Mouse (Mus musculus) MEL (cell line): Measurements from ENCODE around the gene Cmtr2. TPM values are rescaled to one million over a fixed set of nuclear protein-coding genes. Genes with fewer than 3 reads are reported as not detected.

Experiments used
- DNase-seq: peaks from one replicate; pipeline ENCODE4 v3.0.0; 2011; ENCODE audit warnings: low read depth, low spot score
- H3K27ac ChIP-seq: 2 replicates; pipeline ENCODE4 v1.5.1; 2012; ENCODE audit warnings: low read depth, mild to moderate bottlenecking, control low read depth, low read length, moderate library complexity; ENCODE audit not compliant: control insufficient read depth
- H3K27me3 ChIP-seq, 2 experiments: fragments of 150-350 bp in 1 of 2; sonication (generic) in 1 of 2; 2 replicates each; pipeline ENCODE4 v1.6.1; 2012; ENCODE audit warnings: low read length in 2 of 2, mild to moderate bottlenecking in 2 of 2, improper control_type of control experiment in 1 of 2, moderate library complexity in 1 of 2; ENCODE audit not compliant: insufficient read depth in 2 of 2, control insufficient read depth in 1 of 2
- H3K36me3 ChIP-seq, 2 experiments: 2 replicates each; pipeline ENCODE4 v1.6.1; 2012 to 2014; ENCODE audit warnings: low read length in 2 of 2, improper control_type of control experiment in 1 of 2, inconsistent platforms in 1 of 2, mild to moderate bottlenecking in 1 of 2; ENCODE audit not compliant: insufficient read depth in 2 of 2, control insufficient read depth in 1 of 2
- H3K4me1 ChIP-seq, 2 experiments: fragments of 150-350 bp in 1 of 2; sonication (generic) in 1 of 2; 2 replicates each; pipeline ENCODE4 v1.6.1; 2012; ENCODE audit warnings: low read length in 2 of 2, improper control_type of control experiment in 1 of 2, mild to moderate bottlenecking in 1 of 2; ENCODE audit not compliant: insufficient read depth in 2 of 2, control insufficient read depth in 1 of 2
- H3K4me3 ChIP-seq, 2 experiments: fragments of 150-350 bp in 1 of 2; sonication (generic) in 1 of 2; 2 replicates each; pipeline ENCODE4 v1.5.1; 2012; ENCODE audit warnings: low read depth in 2 of 2, low read length in 2 of 2, mild to moderate bottlenecking in 2 of 2, moderate library complexity in 2 of 2, control low read depth in 1 of 2, improper control_type of control experiment in 1 of 2; ENCODE audit not compliant: control insufficient read depth in 1 of 2, insufficient read depth in 1 of 2
- H3K79me2 ChIP-seq: 2 replicates; pipeline ENCODE4 v1.6.1; 2012; ENCODE audit warnings: mild to moderate bottlenecking, low read length, moderate library complexity; ENCODE audit not compliant: control insufficient read depth, poor library complexity, insufficient read depth
- H3K9ac ChIP-seq: 2 replicates; pipeline ENCODE4 v1.6.1; 2012; ENCODE audit warnings: low read depth, mild to moderate bottlenecking, control low read depth, low read length, moderate library complexity; ENCODE audit not compliant: control insufficient read depth, poor library complexity, severe bottlenecking
- H3K9me3 ChIP-seq: fragments of 150-350 bp; sonication (generic); replicated peaks from 2 replicates; pipeline ENCODE4 v1.6.1; 2012; ENCODE audit warnings: mild to moderate bottlenecking, low read length, improper control_type of control experiment, moderate library complexity; ENCODE audit not compliant: insufficient read depth
- CTCF ChIP-seq, 3 experiments: IDR thresholded peaks in 2 of 3; conservative IDR thresholded peaks in 1 of 3; 2 replicates each; pipeline ENCODE4 v1.5.1; 2011 to 2012; ENCODE audit warnings: low read length in 3 of 3, low read depth in 2 of 3, mild to moderate bottlenecking in 2 of 3, improper control_type of control experiment in 1 of 3, inconsistent platforms in 1 of 3, mixed read lengths in 1 of 3, moderate library complexity in 1 of 3; ENCODE audit not compliant: control insufficient read depth in 1 of 3, insufficient read depth in 1 of 3, poor library complexity in 1 of 3, severe bottlenecking in 1 of 3
- ELF1 ChIP-seq: IDR thresholded peaks from 2 replicates; pipeline ENCODE4 v1.6.1; 2014; ENCODE audit warnings: low read depth, mild to moderate bottlenecking, inconsistent platforms, low read length, improper control_type of control experiment, moderate library complexity
- EP300 ChIP-seq, 2 experiments: IDR thresholded peaks; 2 replicates each; pipeline ENCODE4 v1.6.1; 2011; ENCODE audit warnings: improper control_type of control experiment in 2 of 2, low read length in 2 of 2, low read depth in 1 of 2, mild to moderate bottlenecking in 1 of 2
- ETS1 ChIP-seq: IDR thresholded peaks from 2 replicates; pipeline ENCODE4 v1.6.1; 2012; ENCODE audit warnings: low read depth, mild to moderate bottlenecking, inconsistent platforms, low read length, improper control_type of control experiment, moderate library complexity
- GATA1 ChIP-seq: IDR thresholded peaks from 2 replicates; pipeline ENCODE4 v1.6.1; 2011; ENCODE audit warnings: low read depth, low read length, improper control_type of control experiment
- JUND ChIP-seq: IDR thresholded peaks from 2 replicates; pipeline ENCODE4 v1.6.1; 2011; ENCODE audit warnings: low read depth, mild to moderate bottlenecking, improper control_type of control experiment, low read length
- KAT2A ChIP-seq: conservative IDR thresholded peaks from 2 replicates; pipeline ENCODE4 v1.6.1; 2012; ENCODE audit warnings: low read depth, low read length, improper control_type of control experiment, inconsistent platforms
- MAX ChIP-seq: IDR thresholded peaks from 2 replicates; pipeline ENCODE4 v1.6.1; 2011; ENCODE audit warnings: low read length, improper control_type of control experiment
- MAZ ChIP-seq: IDR thresholded peaks from 2 replicates; pipeline ENCODE4 v1.6.1; 2012; ENCODE audit warnings: low read depth, mild to moderate bottlenecking, inconsistent platforms, low read length, improper control_type of control experiment
- MEF2A ChIP-seq: IDR thresholded peaks from 2 replicates; pipeline ENCODE4 v1.6.1; 2014; ENCODE audit warnings: low read depth, mild to moderate bottlenecking, inconsistent platforms, low read length, improper control_type of control experiment; ENCODE audit not compliant: poor library complexity, insufficient replicate concordance, severe bottlenecking; ENCODE audit errors: extremely low read depth
- MXI1 ChIP-seq: IDR thresholded peaks from 2 replicates; pipeline ENCODE4 v1.6.1; 2011; ENCODE audit warnings: mild to moderate bottlenecking, low read depth, low read length, improper control_type of control experiment
- MYC ChIP-seq: IDR thresholded peaks from 2 replicates; pipeline ENCODE4 v1.6.1; 2011; ENCODE audit warnings: low read depth, mild to moderate bottlenecking, low read length, improper control_type of control experiment, moderate library complexity
- NELFE ChIP-seq: IDR thresholded peaks from 2 replicates; pipeline ENCODE4 v1.6.1; 2011; ENCODE audit warnings: low read depth, low read length, improper control_type of control experiment
- POLR2A ChIP-seq, 2 experiments: IDR thresholded peaks; 2 replicates each; pipeline ENCODE4 v1.6.1; 2011 to 2012; ENCODE audit warnings: low read length in 2 of 2, mild to moderate bottlenecking in 2 of 2, control low read depth in 1 of 2, improper control_type of control experiment in 1 of 2, low read depth in 1 of 2, moderate library complexity in 1 of 2; ENCODE audit not compliant: control insufficient read depth in 1 of 2, insufficient read depth in 1 of 2, poor library complexity in 1 of 2
- POLR2AphosphoS2 ChIP-seq: IDR thresholded peaks from 2 replicates; pipeline ENCODE4 v1.6.1; 2011; ENCODE audit warnings: low read length, improper control_type of control experiment
- POLR2AphosphoS5 ChIP-seq: IDR thresholded peaks from 2 replicates; pipeline ENCODE4 v1.6.1; 2012; ENCODE audit warnings: low read depth, borderline replicate concordance, mild to moderate bottlenecking, inconsistent platforms, low read length, moderate library complexity, mixed read lengths
- RAD21 ChIP-seq: IDR thresholded peaks from 2 replicates; pipeline ENCODE4 v1.6.1; 2011; ENCODE audit warnings: mild to moderate bottlenecking, low read depth, low read length, improper control_type of control experiment
- SIN3A ChIP-seq: IDR thresholded peaks from 2 replicates; pipeline ENCODE4 v1.6.1; 2012; ENCODE audit warnings: low read length, improper control_type of control experiment, inconsistent platforms
- SMC3 ChIP-seq: IDR thresholded peaks from 2 replicates; pipeline ENCODE4 v1.6.1; 2011; ENCODE audit warnings: low read depth, low read length, improper control_type of control experiment
- TAL1 ChIP-seq: IDR thresholded peaks from 2 replicates; pipeline ENCODE4 v1.6.1; 2012; ENCODE audit warnings: mild to moderate bottlenecking, inconsistent platforms, low read length, moderate library complexity, mixed read lengths
- TCF12 ChIP-seq: IDR thresholded peaks from 2 replicates; pipeline ENCODE4 v1.6.1; 2014; ENCODE audit warnings: low read depth, mild to moderate bottlenecking, inconsistent platforms, low read length, improper control_type of control experiment, moderate library complexity
- UBTF ChIP-seq: IDR thresholded peaks from 2 replicates; pipeline ENCODE4 v1.6.1; 2012; ENCODE audit warnings: low read depth, mild to moderate bottlenecking, inconsistent platforms, low read length, improper control_type of control experiment, moderate library complexity, borderline replicate concordance; ENCODE audit not compliant: insufficient read depth
- ZC3H11A ChIP-seq: IDR thresholded peaks from 2 replicates; pipeline ENCODE4 v1.6.1; 2012; ENCODE audit warnings: low read depth, mild to moderate bottlenecking, inconsistent platforms, low read length, improper control_type of control experiment
- ZKSCAN1 ChIP-seq: IDR thresholded peaks from 2 replicates; pipeline ENCODE4 v1.6.1; 2012; ENCODE audit warnings: low read depth, mild to moderate bottlenecking, inconsistent platforms, low read length, improper control_type of control experiment, moderate library complexity
- polyA plus RNA-seq, 2 experiments: library from polyadenylated mRNA; stranded (reverse) in 1 of 2; unstranded in 1 of 2; fragments of >175 nt in 1 of 2; fragments of >200 nt in 1 of 2; gene quantifications; 2 replicates each; pipeline versions ENCODE4 v1.2.1 to v1.2.4; 2012; ENCODE audit warnings: low replicate concordance in 2 of 2, low read depth in 1 of 2; ENCODE audit not compliant: insufficient read length in 2 of 2, insufficient read depth in 1 of 2, missing spikeins in 1 of 2
- total RNA-seq: library from RNA; depleted of rRNA; stranded (reverse); fragments of 300-350 nt; gene quantifications from 2 replicates; pipeline ENCODE4 v1.2.3, GENCODE M21; 2012

Gene Cmtr2
- total and polyA plus RNA-seq, 3 experiments: 11.6 to 23.5 TPM; not detected in 1

DNA sequence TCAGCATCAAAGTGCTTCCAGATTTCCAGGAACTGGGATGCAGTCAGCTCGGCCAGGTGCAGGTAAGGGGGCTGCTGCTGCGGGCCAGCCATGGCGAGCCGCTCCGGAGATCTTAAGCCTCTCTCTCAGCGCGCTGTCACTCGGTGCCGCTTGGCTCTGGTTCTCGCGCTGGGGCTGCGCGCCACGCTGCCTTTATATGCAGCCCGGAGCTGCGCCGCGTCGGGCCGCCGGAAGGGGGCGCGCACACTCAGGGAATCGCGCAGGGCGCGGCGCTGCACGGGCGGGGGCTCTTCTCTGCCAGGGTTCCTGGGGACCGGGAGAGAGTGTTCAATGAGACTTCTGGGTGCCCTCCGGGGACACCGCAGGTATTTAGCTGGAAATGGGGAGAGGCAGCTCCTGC, 47.4 kb upstream of the Cmtr2 start, which contains the start of gene Calb2:
TSS of gene Calb2 (minus strand) at position 165 of the 400 bp plus-strand sequence.
- no peaks in the 10 kb centered on the region for H3K79me2 ChIP-seq
- TF ChIP-seq UBTF (no peak), TAL1 (no peak), TCF12 (no peak), MAZ (no peak), ZC3H11A (no peak), GATA1 (no peak), EP300 (IDR thresholded peaks at IDR 0.05; ENCODE audit: low read depth in 1 of 2, low read length in 2 of 2) (no peak), ETS1 (no peak), MEF2A (no peak), MXI1 (no peak), CTCF (IDR thresholded peaks at IDR 0.05 in 2 of 3, conservative IDR thresholded peaks at IDR 0.05 in 1 of 3; ENCODE audit: control insufficient read depth in 1 of 3, insufficient read depth in 1 of 3, low read depth in 2 of 3, low read length in 3 of 3, poor library complexity in 1 of 3, severe bottlenecking in 1 of 3) (no peak), POLR2AphosphoS2 (no peak), POLR2AphosphoS5 (no peak), NELFE (no peak), POLR2A (IDR thresholded peaks at IDR 0.05; ENCODE audit: control insufficient read depth in 1 of 2, insufficient read depth in 1 of 2, low read depth in 1 of 2, low read length in 2 of 2, poor library complexity in 1 of 2) (no peak), SMC3 (no peak)
- H3K9ac ChIP-seq: no peak within 1 kb of the TSS
- H3K4me3 ChIP-seq: no peak within 1 kb of the TSS
- H3K27ac ChIP-seq: no peak within 1 kb of the TSS
- no peaks in the 10 kb centered on the region for H3K36me3 ChIP-seq
- no peak for DNase-seq
- no peaks in the 10 kb centered on the region for H3K27me3 ChIP-seq
- no peaks in the 10 kb centered on the region for H3K4me1 ChIP-seq
- H3K9me3 ChIP-seq: no peaks in the 10 kb centered on the region

DNA sequence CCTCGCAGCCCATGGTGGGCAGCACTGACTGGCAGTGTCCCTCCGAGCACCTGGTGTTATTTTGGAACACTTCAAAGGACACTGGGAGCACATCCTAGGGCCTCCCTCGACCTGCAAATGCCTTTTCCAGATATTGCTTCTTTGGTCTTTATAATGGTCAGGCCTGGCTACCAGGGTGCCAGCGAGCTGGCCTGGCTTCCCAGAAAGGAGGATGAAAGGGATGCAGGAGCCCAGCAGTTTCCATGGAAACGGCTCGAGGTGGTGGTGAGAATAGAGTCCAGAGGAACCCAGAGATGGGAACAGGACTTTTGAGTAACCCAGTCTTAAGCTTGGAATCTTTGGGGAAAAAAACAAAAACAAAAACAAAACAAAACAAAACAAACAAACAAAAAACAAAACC, 43.3 kb upstream of the Cmtr2 start:
- Histone ChIP-seq H3K4me3 (no peak overlapping the region), H3K27me3 (no peaks in the 10 kb centered on the region), H3K36me3 (no peaks in the 10 kb centered on the region), H3K9me3 (no peaks in the 10 kb centered on the region), H3K27ac (no peak overlapping the region), H3K4me1 (no peaks in the 10 kb centered on the region), H3K9ac (no peak overlapping the region), H3K79me2 (no peaks in the 10 kb centered on the region)
- no peak for TF ChIP-seq ETS1
- no peak for TF ChIP-seq GATA1
- TF ChIP-seq KAT2A: no peak
- TF ChIP-seq MXI1: no peak
- TF ChIP-seq MYC: no peak
- no peak for TF ChIP-seq JUND
- no peak for TF ChIP-seq ZC3H11A
- TF ChIP-seq ZKSCAN1: no peak
- TF ChIP-seq MAX: no peak
- no peak for TF ChIP-seq NELFE
- no peak for TF ChIP-seq SIN3A
- TF ChIP-seq RAD21: no peak
- no peak for TF ChIP-seq ELF1
- DNase-seq: no peak
